Mouse (Mus musculus) heart, embryonic 13.5 days (tissue): ENCODE measurements at regions not wholly inside any gene's neighbourhood (a gene's known extent, or its start where the extent isn't known, plus 50 kb on each side); places are given as distances from the start of the nearest gene placed in this dataset.

Source experiments
- ATAC-seq: fragments of 200-750 bp; cut with Nextera tagmentation; 2 replicates; pipeline ENCODE4 v1.8.0; 2017; ENCODE audit warnings: moderate TSS enrichment; ENCODE audit not compliant: insufficient number of reproducible peaks, low FRiP score, low TSS enrichment; ENCODE audit errors: extremely low read depth
- H3K27ac ChIP-seq: fragments of 300-500 bp; sonication (generic); replicated peaks from 2 replicates; pipeline ENCODE4 v1.5.1; 2015; ENCODE audit warnings: moderate library complexity, mild to moderate bottlenecking, inconsistent platforms
- H3K27me3 ChIP-seq: fragments of 300-500 bp; sonication (generic); replicated peaks from 2 replicates; pipeline ENCODE4 v1.6.1; 2015; ENCODE audit warnings: mild to moderate bottlenecking, inconsistent platforms
- H3K36me3 ChIP-seq: fragments of 300-500 bp; sonication (generic); 2 replicates; pipeline ENCODE4 v1.6.1; 2015; ENCODE audit warnings: mild to moderate bottlenecking, inconsistent platforms
- H3K4me1 ChIP-seq: fragments of 300-500 bp; sonication (generic); 2 replicates; pipeline ENCODE4 v1.6.1; 2015; ENCODE audit warnings: inconsistent platforms
- H3K4me2 ChIP-seq: fragments of 300-500 bp; sonication (generic); 2 replicates; pipeline ENCODE4 v1.6.1; 2015; ENCODE audit warnings: inconsistent platforms, mild to moderate bottlenecking, moderate library complexity
- H3K4me3 ChIP-seq: fragments of 300-500 bp; sonication (generic); 2 replicates; pipeline ENCODE4 v1.5.1; 2015; ENCODE audit warnings: moderate library complexity, mild to moderate bottlenecking, inconsistent platforms
- H3K9ac ChIP-seq: fragments of 300-500 bp; sonication (generic); 2 replicates; pipeline ENCODE4 v1.6.1; 2015; ENCODE audit warnings: inconsistent platforms, mild to moderate bottlenecking, moderate library complexity
- H3K9me3 ChIP-seq: fragments of 300-500 bp; sonication (generic); 2 replicates; pipeline ENCODE4 v1.6.1; 2016; ENCODE audit warnings: inconsistent platforms
- WGBS: fragments of 180-500 bp; shearing (Covaris S2); methylation state at CpG from one replicate; pipeline ENCODE4 v1.1.7; 2015; ENCODE audit warnings: mixed read lengths; 5-methylcytosine and 5-hydroxymethylcytosine counted together

DNA sequence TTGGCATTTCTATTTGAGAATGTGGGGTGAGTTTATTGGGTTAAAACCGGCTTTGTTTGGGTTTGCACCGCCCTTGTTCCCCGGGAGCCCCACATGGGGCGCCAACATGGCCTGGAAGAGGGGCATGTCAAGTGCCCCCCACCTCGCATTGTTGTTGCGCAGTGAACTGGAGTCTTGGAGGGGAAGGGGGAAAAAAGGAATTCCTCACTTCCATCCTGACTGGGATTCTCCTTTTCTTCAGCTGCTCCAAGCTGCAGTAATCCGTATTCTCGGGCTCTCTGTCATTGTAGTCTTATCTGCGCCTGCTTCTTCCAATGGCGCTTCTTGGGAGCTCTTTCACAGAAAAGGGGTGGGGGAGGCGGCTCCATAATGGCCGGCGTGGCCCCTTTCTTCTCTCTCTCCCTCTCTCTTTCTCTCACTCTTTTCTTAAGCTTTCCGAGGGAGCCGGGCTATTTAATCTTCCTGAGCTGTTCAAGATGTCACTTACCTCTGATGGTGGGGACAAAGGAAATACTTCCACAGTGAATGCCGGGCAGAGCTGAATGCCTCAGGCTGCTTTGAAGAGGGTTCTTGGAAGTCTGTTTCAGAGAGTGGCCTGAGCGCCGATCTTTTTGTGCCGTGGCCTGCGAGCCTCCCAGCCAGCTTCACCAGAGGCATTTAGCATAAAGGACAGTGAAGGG is 218.6 kb downstream of the Mycn start:
- no peak for ATAC-seq
- H3K27ac ChIP-seq, result no peak overlapping the region
- H3K4me1 ChIP-seq, result peaks cover 16% of the 10 kb centered on the region
- H3K36me3 ChIP-seq, result no peaks in the 10 kb centered on the region
- H3K4me3 ChIP-seq, result no peak overlapping the region
- 74% methylated on average over 20 of the region's 20 CpGs for WGBS
- H3K9ac ChIP-seq, result no peak overlapping the region
- no peaks in the 10 kb centered on the region for H3K9me3 ChIP-seq
- no peak overlapping the region for H3K4me2 ChIP-seq
- H3K27me3 ChIP-seq, result peaks cover 13% of the 10 kb centered on the region

DNA sequence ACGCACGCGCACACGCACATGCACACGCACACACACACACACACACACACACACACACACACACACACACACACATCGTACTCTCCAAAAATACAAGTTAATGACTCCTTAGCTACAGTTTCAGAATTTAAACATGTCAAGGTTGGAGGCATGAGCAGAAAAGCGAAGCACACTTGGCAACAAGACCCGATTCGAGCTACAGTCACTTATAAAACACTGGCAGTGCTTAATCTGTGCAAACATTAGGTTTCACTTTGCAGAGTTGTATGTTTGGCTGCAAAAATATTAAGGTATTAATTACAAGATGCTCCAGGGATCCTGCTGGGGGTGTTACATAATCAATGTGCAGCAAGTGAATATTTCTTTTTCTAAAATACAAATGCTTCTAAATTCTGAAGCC is 225.0 kb downstream of the Mycn start:
- Histone ChIP-seq H3K27me3 (no peaks in the 10 kb centered on the region), H3K9me3 (no peaks in the 10 kb centered on the region), H3K36me3 (no peaks in the 10 kb centered on the region), H3K4me3 (no peak overlapping the region), H3K4me2 (no peak overlapping the region), H3K9ac (no peak overlapping the region), H3K4me1 (no peaks in the 10 kb centered on the region), H3K27ac (no peak overlapping the region)
- WGBS, result 97% methylated on average over 9 of the region's 9 CpGs
- ATAC-seq, result no peak

DNA sequence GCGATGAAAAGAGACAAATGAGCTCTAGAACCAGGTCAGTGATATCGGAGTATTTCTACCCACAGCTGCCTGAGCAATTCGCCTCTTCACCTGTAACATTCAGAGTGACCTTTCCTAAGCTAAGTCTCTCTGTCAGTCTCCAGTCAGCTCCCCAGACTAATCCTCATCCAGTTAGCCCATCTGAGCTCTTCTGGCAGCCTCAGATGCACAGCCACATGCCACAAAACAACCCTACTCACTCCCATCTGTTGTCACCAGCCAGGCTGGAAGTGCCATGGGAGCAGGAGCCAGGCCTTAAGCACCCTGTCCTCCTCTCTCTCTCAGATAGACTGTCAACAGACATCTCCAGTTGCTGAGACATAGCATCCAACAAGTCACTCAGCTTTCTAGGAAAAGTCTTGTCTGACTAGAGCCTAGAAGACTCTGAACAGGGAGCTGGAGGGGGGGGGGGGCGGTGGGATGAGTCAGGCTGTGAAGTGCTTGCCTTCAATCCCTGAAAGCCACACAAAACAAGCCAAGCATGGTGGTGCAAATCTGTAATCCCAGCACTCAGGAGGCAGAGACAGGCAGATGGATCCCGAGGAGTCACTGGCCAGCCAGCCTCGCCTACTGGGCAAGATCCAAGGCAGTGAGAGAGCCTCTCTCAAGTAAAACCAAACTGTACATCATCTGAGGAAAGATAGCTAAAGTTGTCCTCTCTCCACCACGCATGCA is 225.6 kb downstream of the Mycn start:
- no peaks in the 10 kb centered on the region for H3K36me3 ChIP-seq
- H3K9ac ChIP-seq, result no peak overlapping the region
- no peaks in the 10 kb centered on the region for H3K4me1 ChIP-seq
- H3K9me3 ChIP-seq, result no peaks in the 10 kb centered on the region
- H3K4me2 ChIP-seq, result no peak overlapping the region
- 75% methylated on average over 7 of the region's 7 CpGs for WGBS
- ATAC-seq, result no peak
- H3K27me3 ChIP-seq, result no peaks in the 10 kb centered on the region
- no peak overlapping the region for H3K27ac ChIP-seq
- H3K4me3 ChIP-seq, result no peak overlapping the region

DNA sequence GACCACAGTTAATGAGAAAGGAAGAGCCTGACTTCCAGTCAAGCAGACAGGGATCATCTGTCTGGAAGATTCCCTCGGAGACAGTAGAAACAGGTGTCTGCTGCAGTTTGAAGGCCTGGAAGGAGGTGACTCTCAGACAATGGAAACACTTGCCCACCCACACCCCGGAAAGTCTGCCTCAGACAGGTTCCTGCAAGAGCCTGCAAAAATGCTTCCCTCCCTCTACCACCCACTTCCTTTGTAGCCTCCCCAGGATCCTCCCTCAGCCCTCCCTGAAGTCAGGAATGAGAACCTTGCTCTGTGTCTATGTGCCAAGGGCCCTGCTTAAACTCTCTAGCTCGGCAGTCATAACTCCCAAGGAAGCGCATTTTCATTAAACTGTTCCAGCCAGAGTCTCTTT is 226.2 kb downstream of the Mycn start:
- no peak for ATAC-seq
- Histone ChIP-seq H3K4me2 (no peak overlapping the region), H3K4me3 (no peak overlapping the region), H3K9ac (no peak overlapping the region), H3K4me1 (no peaks in the 10 kb centered on the region), H3K36me3 (no peaks in the 10 kb centered on the region), H3K27ac (no peak overlapping the region), H3K27me3 (no peaks in the 10 kb centered on the region), H3K9me3 (no peaks in the 10 kb centered on the region)
- 63% methylated on average over 4 of the region's 4 CpGs for WGBS

DNA sequence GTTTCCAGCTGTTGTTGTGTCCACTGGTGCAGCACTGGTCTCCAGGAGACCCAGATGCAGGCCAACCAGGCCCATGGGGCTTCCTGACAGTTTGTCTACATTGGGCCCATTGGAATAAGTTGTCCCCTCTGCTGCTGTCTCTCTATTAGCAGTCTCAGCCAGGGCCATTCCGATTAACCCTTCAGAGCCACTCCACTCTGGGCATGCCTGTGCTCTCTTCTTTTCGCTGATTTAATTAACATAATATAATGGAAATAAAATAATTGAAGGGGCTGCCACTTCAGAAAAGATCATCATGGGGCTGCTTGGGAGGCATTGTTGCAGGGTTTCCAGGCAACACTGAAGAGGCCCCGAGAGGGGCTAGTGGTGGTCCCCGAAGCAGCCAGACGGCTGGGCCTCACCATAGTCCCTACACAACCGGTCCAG is 231.5 kb downstream of the Mycn start:
- no peak overlapping the region for H3K9ac ChIP-seq
- no peak overlapping the region for H3K4me3 ChIP-seq
- ATAC-seq, result no peak
- no peaks in the 10 kb centered on the region for H3K27me3 ChIP-seq
- H3K27ac ChIP-seq, result no peak overlapping the region
- no peak overlapping the region for H3K4me2 ChIP-seq
- WGBS, result 73% methylated on average over 6 of the region's 6 CpGs
- no peaks in the 10 kb centered on the region for H3K36me3 ChIP-seq
- H3K9me3 ChIP-seq, result peaks cover 3% of the 10 kb centered on the region; the same call in 1 of the 2 replicates
- H3K4me1 ChIP-seq, result no peaks in the 10 kb centered on the region; the same call in 1 of the 2 replicates

DNA sequence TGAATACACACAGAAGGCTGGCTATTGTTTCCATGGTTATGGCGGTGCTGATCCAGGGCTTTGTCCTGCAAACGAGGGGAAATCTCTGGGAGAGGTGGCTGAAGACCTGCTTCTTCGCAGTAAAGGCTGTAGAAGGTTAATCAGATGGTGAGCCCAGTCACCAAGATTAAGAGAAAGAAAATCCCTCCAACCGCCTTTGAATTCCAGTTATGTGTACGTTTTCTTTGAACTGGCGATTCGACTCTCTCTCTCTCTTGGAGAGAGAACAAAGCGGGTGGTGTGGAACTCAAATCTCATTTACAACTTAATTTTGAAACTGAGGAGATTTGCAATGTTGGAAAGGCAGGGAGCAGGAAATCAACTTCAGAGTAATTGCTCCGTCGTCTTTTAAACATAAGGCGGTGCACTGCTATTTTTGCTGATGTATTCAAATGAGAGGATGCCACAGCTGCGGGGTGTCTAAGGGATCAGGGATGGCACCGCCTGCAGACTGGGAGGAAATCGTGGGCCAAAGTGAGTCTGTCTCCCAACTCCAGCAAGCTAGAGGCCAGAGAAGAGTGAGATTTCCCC is 232.7 kb downstream of the Mycn start:
- H3K4me1 ChIP-seq, result no peaks in the 10 kb centered on the region; the same call in 1 of the 2 replicates
- H3K4me3 ChIP-seq, result no peak overlapping the region
- H3K4me2 ChIP-seq, result no peak overlapping the region
- H3K9me3 ChIP-seq, result peaks cover 3% of the 10 kb centered on the region; the same call in 1 of the 2 replicates
- no peak for ATAC-seq
- no peak overlapping the region for H3K27ac ChIP-seq
- no peaks in the 10 kb centered on the region for H3K36me3 ChIP-seq
- whole genome bisulfite sequencing, result 43% methylated on average over 14 of the region's 14 CpGs
- H3K27me3 ChIP-seq, result no peaks in the 10 kb centered on the region
- H3K9ac ChIP-seq, result no peak overlapping the region

DNA sequence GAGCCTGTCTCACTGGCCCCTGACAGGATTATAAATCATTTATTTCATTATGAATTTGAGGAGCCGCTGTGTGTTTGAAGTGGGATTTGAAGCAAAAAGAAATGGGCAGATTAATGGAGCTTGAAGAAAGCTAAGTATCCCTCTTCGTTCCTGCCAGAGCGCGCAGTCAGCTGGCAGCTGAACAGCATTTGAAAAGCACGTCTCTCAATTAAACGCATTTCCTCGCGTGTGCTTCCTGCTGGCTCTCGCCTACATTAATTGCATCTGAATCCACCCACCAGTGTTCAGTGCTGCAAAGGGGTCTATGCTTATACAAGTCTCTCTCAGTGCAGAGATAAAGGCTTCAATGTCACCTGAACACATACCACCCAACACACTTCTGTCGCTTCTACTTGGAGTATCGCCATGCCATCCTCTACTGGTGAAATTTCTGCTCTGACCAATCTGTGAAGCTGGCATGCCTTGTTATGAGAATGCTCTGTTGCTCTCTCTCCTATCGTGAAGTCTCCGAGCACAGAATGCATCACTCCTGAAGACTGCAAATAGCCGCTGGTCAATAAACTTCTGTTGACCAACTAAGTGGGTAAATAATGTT is 235.3 kb downstream of the Mycn start:
- no peak overlapping the region for H3K4me3 ChIP-seq
- no peaks in the 10 kb centered on the region for H3K36me3 ChIP-seq
- H3K27me3 ChIP-seq, result no peaks in the 10 kb centered on the region
- WGBS, result 93% methylated on average over 14 of the region's 14 CpGs
- ATAC-seq, result no peak
- no peak overlapping the region for H3K4me2 ChIP-seq
- no peak overlapping the region for H3K27ac ChIP-seq
- H3K9ac ChIP-seq, result no peak overlapping the region
- peaks cover 3% of the 10 kb centered on the region; the same call in 1 of the 2 replicates for H3K9me3 ChIP-seq
- no peaks in the 10 kb centered on the region; the same call in 1 of the 2 replicates for H3K4me1 ChIP-seq

DNA sequence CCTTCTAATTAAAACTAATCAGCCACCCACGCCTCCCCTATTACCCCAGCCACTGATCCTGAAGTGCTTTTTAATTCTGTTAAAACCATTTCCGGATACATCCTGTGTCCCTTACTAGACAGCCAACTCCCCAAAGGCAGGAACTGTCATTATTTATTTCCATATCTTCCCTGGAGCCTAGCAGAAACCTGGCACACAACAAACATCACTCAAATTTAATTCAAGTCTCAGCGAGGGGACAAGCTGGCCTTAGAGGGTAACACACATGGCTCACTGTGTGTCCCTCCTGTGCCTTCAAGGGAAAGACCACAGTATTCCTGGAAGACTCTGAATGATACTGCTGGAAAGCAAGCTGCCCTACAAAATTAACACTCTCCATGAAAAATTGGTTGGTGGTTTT is 240.0 kb downstream of the Mycn start:
- no peak overlapping the region for H3K9ac ChIP-seq
- H3K36me3 ChIP-seq, result no peaks in the 10 kb centered on the region
- no peak overlapping the region for H3K27ac ChIP-seq
- no peak overlapping the region for H3K4me3 ChIP-seq
- WGBS, result 63% methylated on average over 3 of the region's 3 CpGs
- no peak for ATAC-seq
- no peaks in the 10 kb centered on the region for H3K27me3 ChIP-seq
- H3K4me2 ChIP-seq, result no peak overlapping the region
- H3K9me3 ChIP-seq, result no peaks in the 10 kb centered on the region
- no peaks in the 10 kb centered on the region for H3K4me1 ChIP-seq

DNA sequence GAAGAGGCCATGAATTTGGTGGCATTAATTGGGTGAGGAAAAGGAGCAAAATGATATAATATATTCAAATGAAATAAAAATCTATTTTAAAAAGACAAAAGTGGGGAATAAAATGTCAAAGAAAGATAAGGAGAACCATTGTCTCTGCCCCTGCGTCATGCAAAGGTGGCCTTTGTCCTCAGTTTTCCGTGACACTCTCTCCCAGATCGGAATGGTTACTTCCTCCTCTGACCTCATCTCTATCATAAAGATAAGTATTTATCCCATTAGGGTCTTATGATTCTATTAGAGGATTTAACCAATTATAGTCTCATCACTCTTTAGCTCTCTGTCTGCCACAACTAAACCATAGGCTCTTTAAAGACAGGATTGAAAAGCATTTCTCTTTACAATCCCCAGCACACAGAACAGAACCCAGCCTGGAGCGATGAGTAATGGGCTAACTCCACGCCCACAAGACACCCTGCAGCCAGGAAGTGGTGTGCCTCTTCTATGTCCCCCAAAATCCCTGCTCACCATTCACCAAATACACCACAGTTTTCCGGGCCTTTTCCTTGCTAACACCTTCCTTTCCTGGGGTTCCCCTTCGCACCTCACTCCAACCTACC is 240.6 kb downstream of the Mycn start:
- H3K9me3 ChIP-seq, result no peaks in the 10 kb centered on the region
- 57% methylated on average over 7 of the region's 7 CpGs for WGBS
- H3K9ac ChIP-seq, result no peak overlapping the region
- H3K4me3 ChIP-seq, result no peak overlapping the region
- no peak overlapping the region for H3K4me2 ChIP-seq
- no peaks in the 10 kb centered on the region for H3K4me1 ChIP-seq
- H3K27ac ChIP-seq, result no peak overlapping the region
- no peaks in the 10 kb centered on the region for H3K27me3 ChIP-seq
- ATAC-seq, result no peak
- H3K36me3 ChIP-seq, result no peaks in the 10 kb centered on the region

DNA sequence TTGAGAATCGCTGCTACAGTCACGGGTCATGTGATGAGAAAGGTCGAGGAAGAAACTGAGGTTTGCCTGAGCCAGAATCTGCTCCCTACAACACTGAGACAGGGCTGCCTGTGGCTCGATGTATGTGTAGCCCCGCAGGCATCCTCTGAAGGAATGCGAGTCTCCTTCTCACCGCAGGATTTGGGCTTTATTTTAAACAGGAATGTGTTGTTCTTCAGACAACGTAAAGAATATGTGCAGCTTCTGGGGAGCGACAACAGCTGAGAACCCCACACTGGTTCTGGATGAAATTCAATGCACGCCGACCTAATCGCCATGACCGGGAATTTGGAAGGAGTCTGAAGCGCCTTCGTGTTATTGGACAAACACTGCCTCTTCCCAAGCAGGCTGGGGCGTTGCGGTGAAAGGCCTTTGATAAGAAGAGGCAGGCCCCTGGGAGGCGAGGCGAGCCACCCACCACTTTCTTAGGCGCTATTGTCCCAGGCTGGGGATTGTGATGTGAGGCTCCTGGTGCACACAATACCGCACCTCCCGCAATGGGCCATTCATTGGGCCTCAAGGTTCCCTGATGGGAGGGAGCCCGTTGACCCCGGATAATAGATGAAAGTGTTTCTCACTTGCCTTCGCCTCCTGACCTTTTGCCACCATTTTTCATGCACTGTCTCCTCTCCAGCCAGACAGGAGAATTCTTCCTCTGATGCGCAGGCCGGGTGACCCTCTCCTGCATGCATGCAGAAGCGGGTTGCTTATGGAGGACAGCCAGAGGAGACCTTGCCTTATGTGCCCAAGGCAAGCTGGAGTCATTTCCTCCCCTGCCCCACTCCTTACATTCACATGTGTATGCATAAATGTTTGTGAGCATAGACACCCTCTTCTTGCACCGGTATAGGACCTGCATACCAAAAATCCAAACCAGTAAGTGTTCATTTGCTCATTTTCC is 247.6 kb downstream of the Mycn start:
- no peak for ATAC-seq
- Histone ChIP-seq H3K4me3 (peak overlapping the region; percentile 16; the same call in 1 of the 2 replicates), H3K27ac (no peak overlapping the region), H3K4me2 (peak overlapping the region; percentile 56), H3K9ac (no peak overlapping the region), H3K9me3 (no peaks in the 10 kb centered on the region), H3K36me3 (no peaks in the 10 kb centered on the region), H3K27me3 (peaks cover 16% of the 10 kb centered on the region), H3K4me1 (peaks cover 15% of the 10 kb centered on the region)
- 20% methylated on average over 29 of the region's 29 CpGs for WGBS
